Mouse (Mus musculus) forebrain, embryonic 14.5 days (tissue): Measurements from ENCODE around the gene Lrba. TPM values are rescaled to one million over a fixed set of nuclear protein-coding genes. Genes with fewer than 3 reads are reported as not detected.

Experiments used
- ATAC-seq: fragments of 200-750 bp; cut with Nextera tagmentation; 2 replicates; pipeline ENCODE4 v1.8.0; 2017; ENCODE audit warnings: mild to moderate bottlenecking, moderate library complexity
- DNase-seq: peaks from one replicate; pipeline ENCODE4 v3.0.0-alpha.2; 2015; ENCODE audit warnings: low spot score
- H3K27ac ChIP-seq: fragments of 300-500 bp; sonication (generic); 2 replicates; pipeline ENCODE4 v1.5.1; 2014; ENCODE audit warnings: low read depth, mild to moderate bottlenecking, control low read depth, low read length, moderate library complexity
- H3K27me3 ChIP-seq: fragments of 300-500 bp; sonication (generic); replicated peaks from 2 replicates; pipeline ENCODE4 v1.6.1; 2014; ENCODE audit warnings: low read length, control low read depth, mixed read lengths; ENCODE audit not compliant: control insufficient read depth, insufficient read depth
- H3K36me3 ChIP-seq: fragments of 300-500 bp; sonication (generic); 2 replicates; pipeline ENCODE4 v1.6.1; 2014; ENCODE audit warnings: low read length, control low read depth; ENCODE audit not compliant: control insufficient read depth, insufficient read depth
- H3K4me1 ChIP-seq: fragments of 300-500 bp; sonication (generic); 2 replicates; pipeline ENCODE4 v1.6.1; 2014; ENCODE audit warnings: antibody characterized with exemption, low read length, control low read depth; ENCODE audit not compliant: control insufficient read depth, insufficient read depth
- H3K4me2 ChIP-seq: fragments of 300-500 bp; sonication (generic); 2 replicates; pipeline ENCODE4 v1.6.1; 2014; ENCODE audit warnings: mild to moderate bottlenecking, control low read depth, low read length
- H3K4me3 ChIP-seq: fragments of 300-500 bp; sonication (generic); 2 replicates; pipeline ENCODE4 v1.5.1; 2014; ENCODE audit warnings: low read depth, low read length, control low read depth
- H3K9ac ChIP-seq: fragments of 300-500 bp; sonication (generic); 2 replicates; pipeline ENCODE4 v1.6.1; 2014; ENCODE audit warnings: mild to moderate bottlenecking, low read length, control low read depth, moderate library complexity
- H3K9me3 ChIP-seq: fragments of 300-500 bp; sonication (generic); replicated peaks from 2 replicates; pipeline ENCODE4 v1.6.1; 2016; ENCODE audit warnings: low read length, control low read depth, mixed read lengths; ENCODE audit not compliant: control insufficient read depth
- WGBS: fragments of 180-500 bp; shearing (Covaris S2); extraction: QIAGEN DNeasy Blood & Tissue Kit; methylation state at CpG from one replicate; pipeline ENCODE4 v1.1.7; 2014; 5-methylcytosine and 5-hydroxymethylcytosine counted together
- polyA plus RNA-seq: library from polyadenylated mRNA; unstranded; fragments of >200 nt; fragmentation: Nextera tagmentation; extraction: Ambion mirVana; gene quantifications from 2 replicates; pipeline ENCODE4 v1.2.1, GENCODE M21; 2014

Gene Lrba
- polyA plus RNA-seq, 1 experiment from 2014 or later = 2.9 TPM

DNA sequence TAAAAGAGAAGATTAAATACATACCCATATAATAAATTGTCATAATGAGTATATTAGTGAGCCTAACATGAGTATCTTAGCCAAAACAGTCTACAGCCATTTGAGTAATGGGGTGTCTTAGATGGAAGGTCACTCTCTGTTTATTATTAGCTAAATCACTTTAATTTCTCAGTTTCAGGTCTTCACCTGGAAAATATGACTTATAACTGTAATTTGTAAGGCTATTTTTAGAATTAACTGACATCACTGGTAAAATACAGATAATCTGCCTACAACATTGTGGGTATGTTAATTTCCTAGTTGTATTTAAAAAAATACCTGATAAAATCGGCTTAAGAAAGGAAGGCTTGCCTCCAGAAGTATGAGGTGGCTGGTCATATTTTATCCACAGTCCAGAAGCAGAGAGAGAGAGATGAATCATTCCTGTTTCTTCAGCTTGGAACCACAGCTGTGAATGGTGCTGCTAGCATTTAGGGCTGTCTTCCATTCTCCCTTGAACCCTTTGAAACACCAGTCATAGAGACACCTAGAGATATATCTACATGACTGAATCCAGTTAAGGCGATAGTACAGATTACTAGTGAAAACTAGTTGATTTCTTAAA is 294.1 kb downstream of the Lrba start:
- H3K4me3 ChIP-seq = no peak overlapping the region
- no peaks in the 10 kb centered on the region for H3K9me3 ChIP-seq
- no peaks in the 10 kb centered on the region for H3K4me1 ChIP-seq
- no peaks in the 10 kb centered on the region for H3K27me3 ChIP-seq
- no peaks in the 10 kb centered on the region for H3K36me3 ChIP-seq
- WGBS = 92% methylated on average over 2 of the region's 2 CpGs
- DNase-seq (no peak), ATAC-seq (no peak)
- H3K27ac ChIP-seq = no peak overlapping the region
- no peak overlapping the region for H3K9ac ChIP-seq
- H3K4me2 ChIP-seq = no peak overlapping the region

DNA sequence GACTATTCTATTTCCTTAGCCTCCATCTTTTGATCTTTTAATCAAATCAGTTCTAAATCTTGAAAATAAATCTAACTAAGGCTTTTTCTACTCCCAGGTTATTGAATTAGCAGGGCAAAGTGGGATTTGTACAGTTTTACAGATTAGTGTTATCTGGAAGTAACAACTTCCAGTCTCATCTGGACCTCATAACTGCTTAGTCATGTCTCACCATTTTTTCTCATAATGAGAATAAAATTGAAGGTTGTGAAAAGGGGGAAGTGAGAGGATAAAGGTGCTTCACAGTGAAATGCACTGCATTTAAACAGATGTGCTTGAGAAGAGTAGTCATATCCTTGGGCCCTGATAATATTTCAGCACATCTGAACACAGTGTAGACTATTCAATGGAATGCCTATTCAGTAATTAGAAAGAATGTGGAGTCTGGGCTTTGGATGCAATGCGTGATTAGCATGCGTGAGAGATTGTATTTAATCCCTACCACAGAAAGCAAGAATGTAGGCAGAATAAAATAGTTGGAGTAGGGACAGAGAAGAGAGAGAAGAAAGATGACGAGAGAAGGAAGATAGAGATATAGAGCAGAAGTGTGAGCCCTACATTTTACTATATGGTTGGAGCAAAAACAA is 298.5 kb downstream of the Lrba start:
- no peak overlapping the region for H3K4me2 ChIP-seq
- H3K4me3 ChIP-seq = no peak overlapping the region
- H3K9me3 ChIP-seq = no peaks in the 10 kb centered on the region
- no peaks in the 10 kb centered on the region for H3K36me3 ChIP-seq
- no peak for DNase-seq
- no peak for ATAC-seq
- H3K9ac ChIP-seq = no peak overlapping the region
- no peak overlapping the region for H3K27ac ChIP-seq
- no peaks in the 10 kb centered on the region for H3K27me3 ChIP-seq
- no peaks in the 10 kb centered on the region for H3K4me1 ChIP-seq
- 22% methylated on average over 3 of the region's 3 CpGs for WGBS

DNA sequence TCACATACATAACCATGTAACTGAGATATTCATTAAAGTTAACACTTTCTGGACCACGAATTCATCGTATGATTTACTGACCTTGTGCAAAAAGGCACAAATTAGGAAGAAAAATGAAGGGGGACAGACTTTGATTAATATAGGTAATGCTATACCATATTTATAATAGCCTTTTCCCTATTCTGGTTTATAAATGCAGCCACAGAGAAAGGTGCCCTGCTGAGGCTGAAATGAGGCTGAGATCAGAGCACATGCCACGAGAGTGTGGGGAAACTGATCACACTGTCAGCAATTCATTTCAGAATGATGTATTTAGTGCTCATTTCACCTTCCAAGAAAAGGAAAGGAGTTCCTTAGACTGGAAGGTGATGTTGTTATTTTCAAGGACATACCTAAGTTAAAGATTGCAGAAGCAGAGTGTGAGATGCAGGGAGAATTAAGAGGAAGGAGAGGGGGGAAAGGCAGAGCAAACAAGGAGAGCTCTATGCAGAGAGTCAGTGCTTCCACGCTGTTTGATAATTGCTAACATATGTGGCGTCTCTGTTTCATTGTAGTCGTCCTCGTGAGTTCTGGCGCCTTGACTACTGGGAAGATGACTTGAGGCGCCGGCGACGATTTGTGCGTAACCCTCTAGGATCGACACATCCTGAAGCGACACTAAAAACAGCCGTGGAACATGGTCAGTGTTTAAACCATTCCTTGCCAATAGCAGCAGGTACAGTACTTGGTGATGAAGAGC is 307.2 kb downstream of the Lrba start:
- Histone ChIP-seq H3K4me2 (no peak overlapping the region), H3K9me3 (no peaks in the 10 kb centered on the region), H3K27ac (no peak overlapping the region), H3K4me3 (no peak overlapping the region), H3K9ac (no peak overlapping the region), H3K4me1 (no peaks in the 10 kb centered on the region), H3K27me3 (no peaks in the 10 kb centered on the region), H3K36me3 (no peaks in the 10 kb centered on the region)
- DNase-seq (no peak), ATAC-seq (no peak)
- 74% methylated on average over 16 of the region's 16 CpGs for WGBS

DNA sequence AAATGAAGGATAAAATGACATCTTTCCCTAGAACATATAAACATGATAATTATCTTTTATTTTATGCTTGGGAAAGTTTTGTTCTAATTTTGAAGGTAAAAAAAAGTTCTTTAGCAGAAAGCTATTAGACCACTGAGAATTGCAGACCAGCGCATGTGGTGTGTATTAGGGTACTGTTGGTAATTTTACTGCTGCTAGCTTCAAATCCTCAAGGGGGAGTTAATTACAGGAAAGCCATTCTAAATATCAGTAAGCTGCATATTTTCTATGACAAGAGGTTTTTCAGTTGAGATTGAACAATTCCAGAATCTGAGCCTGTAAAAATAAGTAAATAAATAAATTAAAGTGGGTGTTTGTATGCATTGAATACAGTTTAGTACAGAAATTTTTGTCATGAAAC is 312.3 kb downstream of the Lrba start:
- 80% methylated on average over 1 of the region's 1 CpGs for WGBS
- H3K4me3 ChIP-seq = no peak overlapping the region
- ATAC-seq (no peak), DNase-seq (no peak)
- H3K4me1 ChIP-seq = no peaks in the 10 kb centered on the region
- H3K9ac ChIP-seq = no peak overlapping the region
- peaks cover 27% of the 10 kb centered on the region for H3K27me3 ChIP-seq
- H3K36me3 ChIP-seq = no peaks in the 10 kb centered on the region
- no peak overlapping the region for H3K27ac ChIP-seq
- no peaks in the 10 kb centered on the region for H3K9me3 ChIP-seq
- H3K4me2 ChIP-seq = no peak overlapping the region

DNA sequence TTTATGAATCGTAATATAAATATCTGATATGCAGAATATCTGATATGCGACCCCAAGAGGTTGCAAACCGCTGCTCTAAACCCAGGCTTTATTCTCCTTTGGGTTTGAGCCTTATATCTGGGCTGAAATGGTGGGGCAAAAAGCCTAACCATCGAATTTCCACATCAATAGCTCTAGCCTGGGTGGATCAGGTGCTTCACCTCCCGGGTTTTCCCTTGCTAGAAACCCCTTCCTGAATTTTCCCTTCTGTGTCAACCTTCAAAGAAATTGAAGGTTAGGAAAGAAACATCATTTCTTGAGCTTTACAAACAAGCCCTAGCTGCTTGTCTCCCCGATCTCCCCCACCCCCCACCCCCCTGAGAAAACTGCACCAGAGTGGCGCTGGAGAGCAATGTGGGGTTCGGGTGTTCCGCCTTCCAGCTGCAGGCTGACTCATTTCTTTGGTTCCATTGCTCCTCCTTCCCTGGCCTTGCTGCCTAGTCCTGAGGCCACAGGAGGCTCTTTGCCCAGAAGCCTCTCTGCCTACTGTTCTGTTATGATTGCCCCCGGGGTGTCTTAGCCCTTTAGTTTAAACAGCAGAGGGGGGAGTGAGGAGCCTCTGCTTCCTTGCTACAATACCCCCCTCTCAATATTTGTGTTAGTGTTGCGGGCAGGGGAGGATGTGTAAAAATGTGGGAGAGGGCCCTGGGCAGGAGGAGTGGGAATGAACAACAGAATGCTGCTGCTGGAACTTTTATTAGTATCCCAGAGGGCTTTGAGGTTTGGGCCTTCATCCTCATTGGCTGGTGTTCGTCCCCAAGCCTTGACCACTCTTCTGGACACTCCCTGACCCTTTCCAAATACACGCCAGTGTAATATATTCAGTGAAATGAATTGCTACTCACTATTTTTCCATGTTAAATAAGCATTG is 314.4 kb downstream of the Lrba start:
- ATAC-seq = peak; percentile 40; the same call in 1 of the 2 replicates
- Histone ChIP-seq H3K9ac (no peak overlapping the region), H3K9me3 (no peaks in the 10 kb centered on the region), H3K27ac (no peak overlapping the region), H3K36me3 (no peaks in the 10 kb centered on the region), H3K4me1 (no peaks in the 10 kb centered on the region), H3K27me3 (peaks cover 40% of the 10 kb centered on the region), H3K4me2 (no peak overlapping the region), H3K4me3 (no peak overlapping the region)
- no peak for DNase-seq
- 21% methylated on average over 13 of the region's 13 CpGs for WGBS

DNA sequence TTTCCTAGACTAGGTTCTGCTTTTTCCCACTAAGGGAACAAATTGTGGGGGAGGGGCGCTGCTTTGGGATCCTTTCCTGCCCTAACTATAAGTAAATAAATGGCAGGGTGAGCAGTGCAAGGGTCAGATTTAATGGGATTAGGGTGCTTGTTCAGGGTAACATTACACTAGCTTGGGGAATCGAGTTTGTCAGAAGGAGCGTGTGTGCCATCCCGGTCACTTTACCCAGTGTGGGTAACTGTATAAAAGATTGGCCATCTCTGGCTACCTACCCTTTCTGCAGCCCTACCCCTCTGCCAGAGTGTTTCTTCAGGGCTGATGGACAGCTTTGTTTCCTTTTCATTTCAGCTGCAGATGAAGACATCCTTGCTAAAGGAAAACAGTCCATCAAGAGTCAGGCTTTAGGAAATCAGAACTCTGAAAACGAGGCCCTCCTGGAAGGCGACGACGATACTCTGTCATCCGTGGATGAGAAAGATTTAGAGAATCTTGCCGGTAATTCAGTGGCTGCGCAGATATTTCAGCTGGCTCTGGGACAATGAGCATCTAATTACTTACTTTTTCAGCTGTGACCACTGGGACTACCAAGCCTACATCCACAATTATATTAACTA is 315.2 kb downstream of the Lrba start:
- Histone ChIP-seq H3K27me3 (peaks cover 42% of the 10 kb centered on the region), H3K4me2 (no peak overlapping the region)

DNA sequence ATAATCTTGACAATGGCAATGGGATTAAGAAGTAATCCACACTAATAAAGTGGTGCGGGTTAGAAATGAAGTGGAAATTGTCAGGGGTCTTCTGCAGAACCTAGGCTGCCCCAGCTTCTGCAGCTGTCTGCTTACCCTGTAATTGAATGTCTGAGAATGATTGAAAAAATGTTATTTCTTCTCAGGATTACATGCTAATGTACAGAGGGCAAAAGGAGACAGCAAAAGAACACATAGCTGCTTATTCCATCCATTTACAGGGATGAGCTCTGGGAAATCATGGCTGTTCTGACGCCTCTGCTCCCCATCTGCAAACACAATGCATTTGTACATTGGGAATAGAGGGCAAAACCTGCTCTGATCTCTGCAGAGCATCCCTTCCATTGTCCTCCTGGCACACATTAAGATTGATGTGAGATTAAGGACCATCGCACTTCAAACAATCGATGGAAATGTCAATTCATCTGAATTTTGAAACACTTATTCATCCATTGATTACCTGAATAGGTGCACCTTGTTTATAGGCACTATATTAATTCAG is 316.7 kb downstream of the Lrba start:
- peaks cover 48% of the 10 kb centered on the region for H3K27me3 ChIP-seq
- no peaks in the 10 kb centered on the region for H3K4me1 ChIP-seq
- no peak overlapping the region for H3K27ac ChIP-seq
- WGBS = 44% methylated on average over 4 of the region's 4 CpGs
- DNase-seq = no peak
- no peaks in the 10 kb centered on the region for H3K36me3 ChIP-seq
- no peaks in the 10 kb centered on the region for H3K9me3 ChIP-seq
- ATAC-seq = no peak
- H3K4me3 ChIP-seq = no peak overlapping the region
- no peak overlapping the region for H3K4me2 ChIP-seq
- H3K9ac ChIP-seq = no peak overlapping the region

More for the DNA sequence above, 315.2 kb downstream of the Lrba start:
- H3K9ac ChIP-seq = no peak overlapping the region
- H3K4me3 ChIP-seq = no peak overlapping the region
- no peak for ATAC-seq
- H3K4me1 ChIP-seq = no peaks in the 10 kb centered on the region
- WGBS = 31% methylated on average over 11 of the region's 11 CpGs
- no peaks in the 10 kb centered on the region for H3K9me3 ChIP-seq
- no peak for DNase-seq
- no peak overlapping the region for H3K27ac ChIP-seq
- no peaks in the 10 kb centered on the region for H3K36me3 ChIP-seq

DNA sequence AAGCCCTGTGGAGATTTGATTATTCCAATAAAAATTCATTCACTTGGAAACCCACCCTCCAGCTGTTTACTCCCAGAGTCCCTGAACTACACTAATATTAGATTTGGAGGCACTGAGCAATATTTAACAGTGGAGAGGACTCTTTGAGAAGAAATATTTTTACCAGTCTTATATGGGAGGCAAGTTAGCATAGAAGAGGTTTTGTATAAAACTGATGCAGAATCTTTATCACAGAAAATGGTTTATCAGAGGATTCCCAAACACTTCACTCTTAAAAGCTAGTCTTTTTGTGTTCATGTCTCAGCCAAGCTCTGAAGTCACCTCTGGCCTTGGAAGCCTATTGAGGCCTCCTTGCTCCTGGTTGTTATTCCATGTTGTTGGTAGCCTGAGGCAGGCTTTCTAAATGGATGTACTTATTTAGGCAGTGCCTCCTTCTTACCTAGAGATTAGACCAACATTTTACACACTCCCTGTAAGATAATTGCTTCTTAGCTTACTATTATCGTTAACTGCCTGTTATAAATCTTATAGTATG is 317.4 kb downstream of the Lrba start:
- Histone ChIP-seq H3K4me1 (peaks cover 4% of the 10 kb centered on the region), H3K9ac (no peak overlapping the region), H3K27ac (no peak overlapping the region), H3K9me3 (no peaks in the 10 kb centered on the region), H3K27me3 (peaks cover 54% of the 10 kb centered on the region), H3K4me2 (no peak overlapping the region), H3K4me3 (no peak overlapping the region), H3K36me3 (no peaks in the 10 kb centered on the region)
- ATAC-seq (no peak), DNase-seq (no peak)
- WGBS = 50% methylated on average over 1 of the region's 1 CpGs
